Mouse (Mus musculus): ENCODE measurements at regions not wholly inside any gene's neighbourhood (a gene's known extent, or its start where the extent isn't known, plus 50 kb on each side); places are given as distances from the start of the nearest gene placed in this dataset.

- no peak for DNase-seq
- Histone ChIP-seq H3K27ac (no peak overlapping the region), H3K4me3 (no peak overlapping the region)
- intact Hi-C loops (cut with DNase I), result no loop called here
- TF ChIP-seq CTCF (IDR thresholded peaks at IDR 0.05), result no peak
These were observed 195.1 kb upstream of the Mindy3 start for GRCm38 (mm10) chr2:12614345-12614744.

DNA sequence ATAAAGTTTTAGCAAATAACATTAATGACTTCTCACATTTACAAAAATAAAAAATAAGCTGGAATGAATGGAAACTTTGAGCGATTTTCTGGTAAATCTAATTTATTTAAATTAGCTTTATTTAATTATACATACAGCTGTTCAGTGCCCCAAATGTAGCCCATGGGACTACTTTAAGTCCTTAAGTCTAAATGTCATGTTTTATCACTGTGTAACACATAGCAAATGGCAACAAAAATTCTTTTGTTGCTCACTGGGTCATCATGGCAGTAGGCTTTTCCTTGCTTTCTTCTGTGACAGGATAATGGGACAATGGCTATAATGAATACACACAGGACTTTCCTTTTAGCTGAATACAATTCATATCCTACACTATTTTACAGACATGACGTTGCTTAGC is 194.6 kb upstream of the Mindy3 start:
- Histone ChIP-seq H3K27ac (no peak overlapping the region), H3K4me3 (no peak overlapping the region)
- no peak for DNase-seq
- TF ChIP-seq CTCF (IDR thresholded peaks at IDR 0.05), result no peak
- intact Hi-C loops (cut with DNase I), result no loop called here

- intact Hi-C loops (cut with DNase I), result no loop called here
- no peak overlapping the region for H3K4me3 ChIP-seq
- DNase-seq, result no peak
- TF ChIP-seq CTCF (IDR thresholded peaks at IDR 0.05), result no peak
- H3K27ac ChIP-seq, result no peak overlapping the region
These were observed 163.3 kb upstream of the Mindy3 start for GRCm38 (mm10) chr2:12582566-12582965.

DNA sequence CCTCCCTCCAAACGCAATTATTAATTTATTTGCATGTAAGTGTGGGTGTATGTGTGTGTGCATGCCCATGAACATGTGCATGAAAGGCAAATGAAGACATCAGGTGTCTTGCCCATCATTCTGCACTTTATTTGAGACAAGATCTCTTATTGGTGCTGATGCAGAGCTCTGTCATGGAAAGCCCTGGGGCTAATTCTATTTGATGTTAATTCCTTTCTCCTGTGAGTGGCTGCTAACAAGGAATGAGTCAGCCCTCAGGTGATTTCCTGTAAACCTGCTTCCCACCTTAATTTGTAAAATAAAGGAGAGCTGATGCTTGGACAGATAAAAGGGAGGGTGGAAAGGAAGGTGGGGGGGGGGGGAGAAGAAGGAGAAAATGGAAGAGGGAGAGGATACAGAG is 138.5 kb upstream of the Mindy3 start:
- DNase-seq, result no peak
- intact Hi-C loops (cut with DNase I), result no loop called here
- Histone ChIP-seq H3K4me3 (no peak overlapping the region), H3K27ac (no peak overlapping the region)
- TF ChIP-seq CTCF (IDR thresholded peaks at IDR 0.05), result no peak

GRCm38 (mm10) chr2:12522411-12522810 is 103.1 kb upstream of the Mindy3 start:
- Histone ChIP-seq H3K4me3 (no peak overlapping the region), H3K27ac (peak overlapping the region; percentile 90)
- no peak for TF ChIP-seq CTCF (IDR thresholded peaks at IDR 0.05)
- DNase-seq, result peak; percentile 31
- intact Hi-C loops (cut with DNase I), result no loop called here

DNA sequence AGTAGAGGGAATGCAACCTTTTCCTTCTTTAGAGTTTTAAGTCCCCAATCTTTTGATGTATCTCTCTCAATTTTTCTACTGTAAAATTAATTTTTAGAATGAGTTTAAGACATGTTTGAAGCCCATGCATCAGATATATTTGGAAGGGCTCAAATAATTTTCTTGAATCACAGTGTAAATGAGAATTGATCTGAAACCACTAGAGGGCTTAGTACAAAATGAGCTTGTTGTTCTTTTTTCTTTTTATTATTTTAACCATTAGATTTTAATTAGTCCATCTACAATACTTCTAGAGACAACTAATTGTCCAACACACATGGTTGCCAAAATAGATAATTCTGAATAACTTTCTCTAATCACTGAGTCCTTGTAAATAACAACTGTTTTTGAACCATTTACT is 102.5 kb upstream of the Mindy3 start:
- peak overlapping the region; percentile 90 for H3K27ac ChIP-seq
- intact Hi-C loops (cut with DNase I), result no loop called here
- 0 out of 2 replicates have a peak, but pooled peaks have one; percentile 1 for TF ChIP-seq CTCF (IDR thresholded peaks at IDR 0.05)
- no peak for DNase-seq
- no peak overlapping the region for H3K4me3 ChIP-seq

DNA sequence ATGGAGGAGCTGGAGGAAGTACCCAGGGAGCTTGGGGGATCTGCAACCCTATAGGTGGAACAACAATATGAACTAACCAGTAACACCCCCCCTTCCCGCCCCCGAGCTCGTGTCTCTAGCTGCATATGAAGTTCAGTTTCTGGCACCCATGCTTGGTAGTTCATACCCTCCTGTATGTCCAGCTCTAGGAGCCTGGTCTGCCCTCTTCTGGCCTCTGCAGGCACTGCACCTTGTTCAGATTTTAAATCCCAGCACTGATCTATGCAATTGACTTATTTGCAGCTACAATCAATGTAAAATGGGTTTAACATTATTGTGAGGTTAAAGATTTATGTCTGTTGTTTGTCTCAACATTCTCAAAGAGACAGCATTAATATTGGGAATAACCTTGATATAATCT is 73.1 kb upstream of the Mindy3 start:
- intact Hi-C loops (cut with DNase I), result no loop called here
- peak; percentile 15; the same call in 1 of the 2 replicates for TF ChIP-seq CTCF (IDR thresholded peaks at IDR 0.05)
- H3K27ac ChIP-seq, result no peak overlapping the region
- no peak for DNase-seq
- no peak overlapping the region for H3K4me3 ChIP-seq

GRCm38 (mm10) chr2:12469440-12470339 is 50.4 kb upstream of the Mindy3 start:
- no peak for DNase-seq
- no peak overlapping the region for H3K4me3 ChIP-seq
- TF ChIP-seq CTCF (IDR thresholded peaks at IDR 0.05), result no peak
- intact Hi-C loops (cut with DNase I), result no loop called here
- H3K27ac ChIP-seq, result no peak overlapping the region
